Mouse (Mus musculus) cerebellum, adult 2 months (tissue): ENCODE measurements at regions not wholly inside any gene's neighbourhood (a gene's known extent, or its start where the extent isn't known, plus 50 kb on each side); places are given as distances from the start of the nearest gene placed in this dataset.

ENCODE experiments used
- CTCF ChIP-seq: fragments of 200-500 bp; IDR thresholded peaks from 2 replicates; pipeline ENCODE4 v1.5.1; 2011; ENCODE audit warnings: low read depth, mild to moderate bottlenecking, control low read depth, low read length, moderate library complexity, borderline replicate concordance; ENCODE audit not compliant: insufficient read depth
- POLR2A ChIP-seq: fragments of 200-500 bp; IDR thresholded peaks from 2 replicates; pipeline ENCODE4 v1.6.1; 2011; ENCODE audit warnings: low read length, control low read depth, borderline replicate concordance; ENCODE audit not compliant: insufficient read depth

DNA sequence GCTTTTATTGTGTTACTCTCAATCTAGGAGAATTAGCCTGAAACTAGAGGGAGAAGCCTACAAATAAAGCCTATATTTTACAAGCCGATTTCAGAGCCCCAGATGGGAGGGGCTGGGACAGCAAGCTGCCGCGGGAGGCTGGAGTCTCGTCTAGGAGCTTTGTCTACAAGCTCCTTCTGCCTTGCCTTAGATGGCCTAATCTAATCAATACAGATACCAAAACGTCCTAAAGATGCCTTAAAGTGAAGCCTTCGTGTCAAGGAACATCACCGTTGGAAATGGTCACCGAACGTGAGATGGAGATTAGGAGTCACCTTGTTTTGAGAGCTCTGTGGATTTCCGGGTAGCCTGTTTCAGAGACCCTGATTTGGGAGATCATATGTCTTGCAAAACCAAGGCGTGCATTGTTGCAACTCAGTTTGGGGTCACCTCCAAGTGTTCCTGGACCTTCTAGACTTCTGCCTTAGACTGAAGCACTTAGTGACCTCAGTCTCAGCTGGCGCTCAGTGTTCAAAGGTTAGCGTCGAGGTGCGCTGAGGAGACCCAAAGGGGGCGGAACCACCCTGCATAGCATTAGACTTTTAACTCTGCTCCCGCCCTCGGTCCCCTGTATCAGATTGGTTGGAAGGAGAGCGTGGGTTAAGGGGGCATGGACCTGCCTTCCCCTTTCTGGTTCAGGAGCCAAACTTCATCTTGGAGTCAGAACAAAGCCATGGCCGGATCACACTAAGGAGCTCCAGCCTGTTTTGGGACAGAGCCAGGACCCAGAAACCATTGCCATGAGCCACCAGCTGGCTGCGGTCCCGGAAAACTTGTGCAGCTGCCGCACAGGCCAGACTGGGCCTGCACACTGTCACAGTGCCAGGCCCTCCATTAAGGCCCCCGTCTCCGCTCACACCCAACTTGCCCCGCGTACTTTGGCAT is 174.9 kb upstream of the Jmjd1c start:
- TF ChIP-seq POLR2A (no peak), CTCF (no peak)
